Mouse (Mus musculus) kidney, adult 2 months (tissue): Measurements from ENCODE around the gene B9d2.

Experiments
- CTCF ChIP-seq: fragments of 200-500 bp; conservative IDR thresholded peaks from 2 replicates; pipeline ENCODE4 v1.5.1; 2011; ENCODE audit warnings: low read depth, mild to moderate bottlenecking, control low read depth, low read length, moderate library complexity, mixed read lengths; ENCODE audit not compliant: insufficient read depth, insufficient read length
- POLR2A ChIP-seq: fragments of 200-500 bp; IDR thresholded peaks from one replicate; pipeline ENCODE4 v1.6.1; 2011; ENCODE audit warnings: low read depth, low read length, control low read depth

DNA sequence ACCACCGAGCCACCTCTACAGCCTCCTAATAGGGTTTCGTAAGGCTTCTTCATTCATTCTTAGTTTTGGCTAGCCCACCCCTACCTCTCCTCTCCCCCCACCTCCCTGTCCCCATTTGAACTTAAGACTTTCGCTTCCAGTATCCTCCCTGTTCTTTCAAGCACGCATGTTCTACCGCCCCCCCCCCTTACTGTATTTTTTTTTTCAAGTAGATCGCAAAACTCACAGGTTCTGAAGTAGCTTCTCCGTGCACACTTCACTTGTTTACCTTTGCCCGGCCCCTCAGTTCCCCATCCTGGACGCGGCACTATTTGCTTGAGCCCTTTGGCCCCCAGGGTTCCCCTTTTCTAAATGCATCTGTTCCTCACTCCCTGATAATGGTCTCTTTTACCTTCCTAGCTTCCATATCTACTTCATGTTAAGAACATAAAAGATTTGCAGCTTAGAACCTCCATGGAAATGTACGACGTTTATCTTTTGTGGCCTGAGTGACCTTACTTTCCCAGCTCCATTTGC lies 28.3 kb upstream of the B9d2 start:
- TF ChIP-seq CTCF (no peak), POLR2A (no peak)
